Comparison of ENCODE assay signal across 9 mouse cellular contexts in the genomic region with DNA sequence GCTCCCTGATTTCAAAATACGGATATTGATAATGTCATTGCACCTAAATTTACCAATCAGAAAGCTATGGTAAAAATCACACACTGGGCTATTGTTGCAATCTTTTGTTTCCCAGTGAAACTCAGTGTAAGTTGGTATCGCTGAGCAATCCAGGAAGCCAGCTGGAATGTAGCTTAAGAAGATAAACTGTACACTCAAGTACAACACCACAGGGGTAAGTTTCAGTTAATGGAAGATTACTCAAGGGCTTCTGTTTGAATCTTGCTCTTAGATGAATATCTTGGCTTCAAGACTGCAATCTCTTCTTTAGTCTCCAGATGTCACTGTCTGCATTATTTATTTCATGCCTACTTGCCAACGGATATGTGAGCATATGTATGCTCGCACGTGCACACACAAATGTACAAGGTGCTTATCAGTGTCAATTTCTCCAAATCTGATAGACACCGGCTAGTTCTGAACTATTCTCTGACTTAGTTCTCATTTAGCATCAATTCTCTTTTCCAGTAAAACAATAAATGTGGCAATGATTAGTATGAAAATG.
DNase-seq lines count a peak whose midpoint lies in the region; ATAC-seq and TF ChIP-seq lines count a peak whose summit lies in the region.
"Had no signal": no experiment of that assay in that cellular context is flagged by ENCODE, and none has a peak within 500 bp of the region (broad histone marks: within the 10 kb centered on the region; RNA-seq: fewer than 3 reads in every experiment).

No protein-coding gene starts in this region.

- DNase-seq in layer of hippocampus, adult 11-12 months (ENCODE audit: low spot score) = peak; percentile 36
- DNase-seq in layer of hippocampus, adult 8-10 months (ENCODE audit: low spot score in 2 of 2) = no peak
- peak; percentile 41 for DNase-seq in CH12.LX (ENCODE audit: extremely low read depth)
- peak; percentile 55 for DNase-seq in R1 (ENCODE audit: low read depth, low spot score)
- peak; percentile 9 for DNase-seq in retina, adult 2 months (ENCODE audit: low read depth, low spot score)
- DNase-seq in gastrocnemius, postnatal 10 days = no peak
- no peak for DNase-seq in urinary bladder, adult 2 months (ENCODE audit: low spot score)

- no peaks in the 10 kb centered on the region for H3K9me3 ChIP-seq in CH12.LX (replicated peaks; ENCODE audit: low read length)
- H3K9me3 ChIP-seq: midbrain, embryonic 12.5 days had no signal

- H3K27me3 ChIP-seq in CH12.LX (replicated peaks) = no peaks in the 10 kb centered on the region
- H3K27me3 ChIP-seq: midbrain, embryonic 12.5 days had no signal

- peak; percentile 63 for ATAC-seq in granulocyte monocyte progenitor cell, adult 5-6 weeks (replicated peaks; ENCODE audit: poor library complexity, severe bottlenecking)

- peaks cover 4 to 20% of the 10 kb centered on the region in 2 experiments; a peak in 2 of 4 replicates for H3K4me1 ChIP-seq in CH12.LX (ENCODE audit: control insufficient read depth in 1 of 2, insufficient read depth in 2 of 2)
- H3K4me1 ChIP-seq: midbrain, embryonic 12.5 days had no signal

- peak in 1 of 2 experiments; percentile 75; a peak in 3 of 4 replicates for TF ChIP-seq CTCF in CH12.LX (conservative IDR thresholded peaks at IDR 0.05 in 1 of 2, IDR thresholded peaks at IDR 0.05 in 1 of 2; ENCODE audit: low read depth in 2 of 2, low read length in 2 of 2)

- in situ Hi-C loops in CH12.LX (cut with MboI; ENCODE audit: low pct_ligation_motif_present, low pct_unique_long_range_greater_than_20kb, low sequenced_read_pairs) = no loop called here

- TF ChIP-seq RAD21 in CH12.LX (IDR thresholded peaks at IDR 0.05; ENCODE audit: low read depth, low read length) = peak; percentile 90

- H3K27ac ChIP-seq in CH12.LX (ENCODE audit: insufficient read depth, low read depth) = no peak overlapping the region
- H3K27ac ChIP-seq: midbrain, embryonic 12.5 days had no signal

- no peak overlapping the region for H3K4me3 ChIP-seq in CH12.LX (replicated peaks in 1 of 3; ENCODE audit: low read depth in 2 of 3, low read length in 2 of 3, poor library complexity in 1 of 3)
- H3K4me3 ChIP-seq: midbrain, embryonic 12.5 days had no signal

- H3K79me2 ChIP-seq in CH12.LX (replicated peaks; ENCODE audit: control insufficient read depth, extremely low read depth, insufficient read depth, poor library complexity, severe bottlenecking) = no peaks in the 10 kb centered on the region

- no peak overlapping the region for H3K9ac ChIP-seq in CH12.LX (ENCODE audit: insufficient read depth, low read depth)
- H3K9ac ChIP-seq: midbrain, embryonic 12.5 days had no signal

- no peak overlapping the region for H3K4me2 ChIP-seq in CH12.LX (ENCODE audit: insufficient read depth, low read depth, poor library complexity, severe bottlenecking)
- H3K4me2 ChIP-seq: midbrain, embryonic 12.5 days had no signal

- no peak for TF ChIP-seq POLR2A in CH12.LX (IDR thresholded peaks at IDR 0.05; ENCODE audit: low read depth, low read length)

- TF ChIP-seq EP300 in CH12.LX (IDR thresholded peaks at IDR 0.05; ENCODE audit: low read length) = no peak

- no peaks in the 10 kb centered on the region for H3K36me3 ChIP-seq in CH12.LX (replicated peaks in 1 of 2; ENCODE audit: control insufficient read depth in 1 of 2, insufficient read depth in 1 of 2, low read length in 1 of 2)
- H3K36me3 ChIP-seq: midbrain, embryonic 12.5 days had no signal

- dilution Hi-C loops in CH12.LX (cut with MboI; ENCODE audit: extremely low pct_ligation_motif_present, extremely low pct_unique_long_range_greater_than_20kb, low sequenced_read_pairs) = no loop called here

TF ChIP-seq in CH12.LX, 34 proteins besides CTCF, POLR2A, EP300 and RAD21:
- TF ChIP-seq ZMIZ1 (IDR thresholded peaks at IDR 0.05; ENCODE audit: low read depth, low read length) (no peak), USF1 (IDR thresholded peaks at IDR 0.05; ENCODE audit: low read depth, low read length) (no peak), MXI1 (IDR thresholded peaks at IDR 0.05; ENCODE audit: low read depth, low read length) (no peak), SMC3 (IDR thresholded peaks at IDR 0.05; ENCODE audit: low read depth, low read length) (peak; percentile 64), SIN3A (IDR thresholded peaks at IDR 0.05; ENCODE audit: low read length) (no peak), MAZ (IDR thresholded peaks at IDR 0.05; ENCODE audit: low read depth, low read length) (no peak), ZKSCAN1 (IDR thresholded peaks at IDR 0.05; ENCODE audit: borderline replicate concordance, low read depth, low read length) (no peak), POLR2AphosphoS2 (IDR thresholded peaks at IDR 0.05; ENCODE audit: low read depth, low read length) (no peak), TBP (conservative IDR thresholded peaks at IDR 0.05; ENCODE audit: low read depth, low read length) (no peak), MAX (IDR thresholded peaks at IDR 0.05; ENCODE audit: low read length) (peak; percentile 61), RCOR1 (conservative IDR thresholded peaks at IDR 0.05; ENCODE audit: low read depth, low read length) (no peak), PAX5 (IDR thresholded peaks at IDR 0.05; ENCODE audit: low read length) (no peak), MYC (IDR thresholded peaks at IDR 0.05; ENCODE audit: low read depth, low read length) (peak; percentile 87), UBTF (IDR thresholded peaks at IDR 0.05; ENCODE audit: low read depth, low read length) (no peak), IRF4 (IDR thresholded peaks at IDR 0.05; ENCODE audit: low read depth, low read length) (no peak), KAT2A (IDR thresholded peaks at IDR 0.05; ENCODE audit: insufficient replicate concordance, low read length) (no peak), JUND (conservative IDR thresholded peaks at IDR 0.05; ENCODE audit: low read depth, low read length) (no peak), BHLHE40 (IDR thresholded peaks at IDR 0.05; ENCODE audit: low read depth, low read length) (peak; percentile 99), CHD2 (IDR thresholded peaks at IDR 0.05; ENCODE audit: low read length) (no peak), ZC3H11A (IDR thresholded peaks at IDR 0.05; ENCODE audit: low read depth, low read length) (no peak), MAFK (IDR thresholded peaks at IDR 0.05; ENCODE audit: insufficient replicate concordance, low read length) (no peak), HCFC1 (IDR thresholded peaks at IDR 0.05; ENCODE audit: low read depth, low read length) (no peak), E2F4 (IDR thresholded peaks at IDR 0.05; ENCODE audit: insufficient replicate concordance, low read depth, low read length) (no peak)

Comparison
In these comparisons a context has a peak if more than half of its experiments do, and no peak if none do; other contexts are left out.
1. DNase-seq: peak in layer of hippocampus, adult 11-12 months (single experiment), CH12.LX (single experiment), R1 (single experiment) and retina, adult 2 months (single experiment); none in layer of hippocampus, adult 8-10 months (0 of 2), gastrocnemius, postnatal 10 days (single experiment) and urinary bladder, adult 2 months (single experiment).